Mouse (Mus musculus) neural tube, embryonic 14.5 days (tissue): ENCODE results near the gene Zbtb7b. TPM values are rescaled to one million over a fixed set of nuclear protein-coding genes. Genes with fewer than 3 reads are reported as not detected.

Experiments used
- ATAC-seq: fragments of 200-750 bp; cut with Nextera tagmentation; 2 replicates; pipeline ENCODE4 v1.8.0; 2017; ENCODE audit warnings: low read depth, mild to moderate bottlenecking, moderate TSS enrichment, moderate library complexity
- H3K27ac ChIP-seq: fragments of 300-500 bp; sonication (generic); 2 replicates; pipeline ENCODE4 v1.5.1; 2014; ENCODE audit warnings: low read depth, mild to moderate bottlenecking, control low read depth, low read length, moderate library complexity, mixed read lengths
- H3K27me3 ChIP-seq: fragments of 300-500 bp; sonication (generic); 2 replicates; pipeline ENCODE4 v1.6.1; 2014; ENCODE audit warnings: low read length; ENCODE audit not compliant: control insufficient read depth, insufficient read depth
- H3K36me3 ChIP-seq: fragments of 300-500 bp; sonication (generic); 2 replicates; pipeline ENCODE4 v1.6.1; 2014; ENCODE audit warnings: low read length, mixed read lengths; ENCODE audit not compliant: control insufficient read depth, insufficient read depth
- H3K4me1 ChIP-seq: fragments of 300-500 bp; sonication (generic); 2 replicates; pipeline ENCODE4 v1.6.1; 2014; ENCODE audit warnings: low read length; ENCODE audit not compliant: control insufficient read depth, insufficient read depth
- H3K4me2 ChIP-seq: fragments of 300-500 bp; sonication (generic); 2 replicates; pipeline ENCODE4 v1.6.1; 2014; ENCODE audit warnings: mild to moderate bottlenecking, low read depth, low read length, control low read depth
- H3K4me3 ChIP-seq: fragments of 300-500 bp; sonication (generic); 2 replicates; pipeline ENCODE4 v1.5.1; 2014; ENCODE audit warnings: low read depth, low read length, control low read depth, mixed read lengths
- H3K9ac ChIP-seq: fragments of 300-500 bp; sonication (generic); replicated peaks from 2 replicates; pipeline ENCODE4 v1.6.1; 2014; ENCODE audit warnings: low read depth, mild to moderate bottlenecking, control low read depth, low read length, mixed read lengths
- H3K9me3 ChIP-seq: fragments of 300-500 bp; sonication (generic); 2 replicates; pipeline ENCODE4 v1.6.1; 2016; ENCODE audit warnings: low read length; ENCODE audit not compliant: control insufficient read depth
- WGBS: fragments of 180-500 bp; shearing (Covaris S2); extraction: QIAGEN DNeasy Blood & Tissue Kit; methylation state at CpG from one replicate; pipeline ENCODE4 v1.1.7; 2014; 5-methylcytosine and 5-hydroxymethylcytosine counted together
- polyA plus RNA-seq: library from polyadenylated mRNA; unstranded; fragments of >200 nt; fragmentation: Nextera tagmentation; extraction: Ambion mirVana; gene quantifications from 2 replicates; pipeline ENCODE4 v1.2.1, GENCODE M21; 2014

The Zbtb7b gene
- polyA plus RNA-seq, 1 experiment from 2014 or later: 0.78 TPM

GRCm38 (mm10) chr3:89419981-89420380, 25.4 kb upstream of the Zbtb7b start:
- no peaks in the 10 kb centered on the region for H3K9me3 ChIP-seq
- peaks cover 23% of the 10 kb centered on the region for H3K4me1 ChIP-seq
- no peaks in the 10 kb centered on the region for H3K27me3 ChIP-seq
- WGBS: 18% methylated on average over 3 of the region's 3 CpGs
- peak overlapping the region; percentile 56; the same call in 1 of the 2 replicates for H3K4me3 ChIP-seq
- H3K4me2 ChIP-seq: peak overlapping the region; percentile 71
- H3K36me3 ChIP-seq: peaks cover 5% of the 10 kb centered on the region; the same call in 1 of the 2 replicates
- ATAC-seq: no peak
- peak overlapping the region; percentile 46; the same call in 1 of the 2 replicates for H3K27ac ChIP-seq
- peak overlapping the region; percentile 41; the same call in 1 of the 2 replicates for H3K9ac ChIP-seq

DNA sequence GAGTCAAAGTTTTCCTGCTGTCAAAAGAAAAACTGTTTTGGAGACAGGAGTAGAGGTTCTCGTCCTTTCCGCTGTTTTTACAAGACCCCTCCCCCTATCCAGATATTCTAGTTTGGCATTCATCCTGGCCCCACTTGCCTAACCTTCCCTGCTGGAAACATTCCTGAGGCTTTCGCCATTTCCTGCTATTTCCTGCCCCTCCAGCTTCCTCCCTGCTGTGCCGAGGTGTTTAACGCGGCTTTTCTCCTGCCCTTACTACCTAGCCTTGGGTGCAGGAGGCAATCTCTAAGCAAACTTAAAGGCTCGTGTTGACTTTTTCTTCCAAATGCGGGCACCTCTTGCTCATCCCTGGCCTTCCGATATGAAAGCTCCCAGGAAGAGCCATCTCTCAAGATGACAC, 25.0 kb upstream of the Zbtb7b start:
- Histone ChIP-seq H3K27me3 (no peaks in the 10 kb centered on the region), H3K4me2 (peak overlapping the region; percentile 71), H3K27ac (peak overlapping the region; percentile 70), H3K4me1 (peaks cover 23% of the 10 kb centered on the region), H3K9me3 (no peaks in the 10 kb centered on the region), H3K4me3 (peak overlapping the region; percentile 56), H3K9ac (peak overlapping the region; percentile 41; the same call in 1 of the 2 replicates), H3K36me3 (peaks cover 10% of the 10 kb centered on the region; the same call in 1 of the 2 replicates)
- 1% methylated on average over 9 of the region's 9 CpGs for WGBS
- ATAC-seq: no peak

GRCm38 (mm10) chr3:89418861-89419250, 24.3 kb upstream of the Zbtb7b start:
- no peak for ATAC-seq
- Histone ChIP-seq H3K27me3 (no peaks in the 10 kb centered on the region), H3K4me3 (peak overlapping the region; percentile 56), H3K27ac (peak overlapping the region; percentile 70), H3K9me3 (no peaks in the 10 kb centered on the region), H3K4me1 (peaks cover 23% of the 10 kb centered on the region), H3K4me2 (peak overlapping the region; percentile 71), H3K9ac (peak overlapping the region; percentile 41), H3K36me3 (peaks cover 10% of the 10 kb centered on the region; the same call in 1 of the 2 replicates)
- WGBS: 0% methylated on average over 16 of the region's 16 CpGs

DNA sequence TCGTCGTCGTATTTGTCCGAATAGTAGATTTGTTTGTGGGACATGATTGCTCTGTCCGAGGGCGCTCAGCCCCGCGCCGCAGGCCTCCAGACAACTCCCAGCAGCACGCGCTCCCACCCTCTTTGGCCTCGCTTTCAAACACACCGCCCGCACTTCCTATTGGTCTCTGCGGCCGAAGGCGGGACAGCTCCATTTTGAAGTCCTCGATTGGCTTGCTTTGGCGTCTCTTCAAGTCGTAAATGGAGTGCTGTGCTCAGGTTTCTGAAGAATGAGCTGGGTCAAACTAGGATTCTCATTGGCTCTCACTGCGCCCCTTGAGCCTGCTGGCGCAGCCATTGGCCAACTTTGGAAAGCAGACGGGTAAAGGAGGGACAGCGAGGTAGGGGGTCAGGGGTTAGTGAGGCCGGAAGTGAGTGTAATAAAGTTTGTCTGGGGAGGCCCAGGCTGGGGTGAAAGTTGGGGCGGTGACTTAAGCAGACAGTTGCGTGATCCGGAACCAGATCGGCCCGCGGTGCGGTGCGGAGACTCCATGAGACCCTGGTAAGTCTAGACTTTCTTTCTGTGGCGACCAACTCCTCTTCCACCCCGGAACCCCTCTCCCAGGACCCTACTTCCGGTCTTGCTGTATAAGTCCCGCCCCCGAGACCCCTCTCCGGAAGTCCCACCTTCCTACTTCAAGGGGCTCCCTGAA, 23.7 kb upstream of the Zbtb7b start, which contains the start of the genes Cks1b and Shc1:
Gene Cks1b, minus strand, starts transcription at position 214 of the 691 bp plus-strand sequence.
Gene Shc1, plus strand, starts transcription at position 274 of the 691 bp plus-strand sequence.
- WGBS: under 1% methylated on average over 38 of the region's 39 CpGs
- Histone ChIP-seq H3K4me3 (peak within 1 kb of the TSS; percentile 56), H3K9me3 (no peaks in the 10 kb centered on the region), H3K9ac (peak within 1 kb of the TSS; percentile 41), H3K4me1 (peaks cover 23% of the 10 kb centered on the region), H3K4me2 (peak within 1 kb of the TSS; percentile 71), H3K27me3 (no peaks in the 10 kb centered on the region), H3K36me3 (peaks cover 10% of the 10 kb centered on the region; the same call in 1 of the 2 replicates), H3K27ac (peak within 1 kb of the TSS; percentile 70)
- peak; percentile 95 for ATAC-seq

GRCm38 (mm10) chr3:89417840-89418169, 23.2 kb upstream of the Zbtb7b start:
- Histone ChIP-seq H3K36me3 (peaks cover 10% of the 10 kb centered on the region; the same call in 1 of the 2 replicates), H3K9me3 (no peaks in the 10 kb centered on the region), H3K27ac (peak overlapping the region; percentile 52; the same call in 1 of the 2 replicates), H3K27me3 (no peaks in the 10 kb centered on the region), H3K4me1 (peaks cover 23% of the 10 kb centered on the region), H3K4me2 (peak overlapping the region; percentile 71), H3K9ac (peak overlapping the region; percentile 28; the same call in 1 of the 2 replicates), H3K4me3 (peak overlapping the region; percentile 56)
- WGBS: under 1% methylated on average over 20 of the region's 20 CpGs
- ATAC-seq: peak; percentile 57

- H3K27me3 ChIP-seq: no peaks in the 10 kb centered on the region
- no peak for ATAC-seq
- H3K36me3 ChIP-seq: peaks cover 10% of the 10 kb centered on the region; the same call in 1 of the 2 replicates
- no peaks in the 10 kb centered on the region for H3K9me3 ChIP-seq
- peak overlapping the region; percentile 28; the same call in 1 of the 2 replicates for H3K9ac ChIP-seq
- 30% methylated on average over 2 of the region's 2 CpGs for WGBS
- H3K27ac ChIP-seq: peak overlapping the region; percentile 52; the same call in 1 of the 2 replicates
- H3K4me2 ChIP-seq: peak overlapping the region; percentile 71
- H3K4me1 ChIP-seq: peaks cover 23% of the 10 kb centered on the region
- peak overlapping the region; percentile 56 for H3K4me3 ChIP-seq
Measured at GRCm38 (mm10) chr3:89417131-89417530, 22.6 kb upstream of the Zbtb7b start.

DNA sequence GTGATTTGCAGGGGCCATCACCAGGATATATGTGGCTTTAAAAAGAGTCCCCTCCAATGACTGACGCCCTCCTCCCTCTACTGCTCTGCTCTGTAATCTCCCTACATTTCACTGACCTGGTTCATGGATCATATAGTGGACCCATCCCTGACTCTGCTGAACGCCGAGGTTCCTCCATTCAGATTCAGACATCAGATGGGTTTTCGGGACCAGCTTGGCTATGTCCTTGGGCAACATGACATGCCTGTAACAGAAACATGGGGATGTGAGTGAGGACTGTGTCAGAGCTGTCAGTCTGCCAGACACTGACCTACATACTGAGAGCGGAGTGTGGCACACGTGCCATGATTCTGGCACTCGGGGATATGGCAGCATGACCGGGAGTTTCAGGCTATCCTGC, 21.6 kb upstream of the Zbtb7b start:
- Histone ChIP-seq H3K4me3 (no peak overlapping the region), H3K27me3 (no peaks in the 10 kb centered on the region), H3K4me2 (no peak overlapping the region), H3K36me3 (peaks cover 10% of the 10 kb centered on the region; the same call in 1 of the 2 replicates), H3K4me1 (peaks cover 17% of the 10 kb centered on the region), H3K27ac (no peak overlapping the region), H3K9me3 (no peaks in the 10 kb centered on the region), H3K9ac (no peak overlapping the region)
- no peak for ATAC-seq
- 97% methylated on average over 8 of the region's 8 CpGs for WGBS

DNA sequence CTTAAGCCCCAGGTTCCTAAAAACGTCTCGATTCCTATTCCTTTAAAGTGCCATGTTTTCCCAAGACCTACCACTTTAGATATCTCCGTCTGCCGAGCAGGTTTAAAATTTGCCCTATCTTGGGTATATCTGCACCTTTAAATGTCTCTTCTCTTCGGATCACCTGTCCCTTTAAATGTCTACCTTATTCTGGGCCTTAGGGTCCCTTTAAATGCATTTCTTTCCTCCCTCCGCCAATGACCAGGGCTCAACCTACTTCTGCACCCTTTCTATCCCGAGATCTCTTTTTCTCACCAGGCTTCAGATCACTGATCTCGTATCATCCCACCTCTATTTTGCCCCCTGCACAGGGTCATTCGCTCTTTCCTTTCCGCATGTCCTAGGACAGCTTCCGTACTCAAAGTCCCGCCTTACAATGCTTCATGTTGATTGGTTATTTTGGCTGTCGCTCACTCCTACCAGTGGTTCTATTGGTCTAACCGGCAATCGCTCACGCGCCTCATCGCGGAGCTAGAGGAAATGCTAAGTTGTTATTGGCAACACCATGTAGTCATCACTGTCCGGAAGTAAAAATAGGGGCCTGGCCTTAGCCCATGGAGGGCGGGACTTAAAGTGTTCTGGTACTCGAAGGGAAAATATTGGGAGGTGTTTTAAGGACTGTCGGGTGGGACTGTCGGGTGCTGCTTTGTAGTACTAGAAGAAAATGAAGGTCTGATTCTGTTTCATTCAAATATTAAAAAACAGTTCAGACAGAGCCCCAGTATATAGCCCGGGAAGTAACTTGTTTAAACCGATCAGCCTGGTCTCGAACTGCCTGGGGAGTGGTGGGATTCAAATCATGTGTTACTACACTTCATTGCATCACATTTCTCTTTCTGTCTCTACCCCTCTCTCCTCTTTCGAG, 17.2 kb upstream of the Zbtb7b start, which contains the start of gene Flad1:
Gene Flad1, minus strand, starts transcription at position 381 of the 904 bp plus-strand sequence.
- Histone ChIP-seq H3K4me1 (peaks cover 8% of the 10 kb centered on the region), H3K27me3 (no peaks in the 10 kb centered on the region), H3K9me3 (no peaks in the 10 kb centered on the region), H3K27ac (peak within 1 kb of the TSS; percentile 69), H3K4me3 (peak within 1 kb of the TSS; percentile 42), H3K36me3 (peaks cover 12% of the 10 kb centered on the region; the same call in 1 of the 2 replicates), H3K4me2 (peak within 1 kb of the TSS; percentile 86), H3K9ac (peak within 1 kb of the TSS; percentile 52)
- WGBS: 6% methylated on average over 28 of the region's 28 CpGs
- ATAC-seq: peak; percentile 99
